Mouse (Mus musculus) limb, embryonic 15.5 days (tissue): Measurements from ENCODE around the gene Tacc3. TPM values are rescaled to one million over a fixed set of nuclear protein-coding genes. Genes with fewer than 3 reads are reported as not detected.

ENCODE experiments used
- polyA plus RNA-seq: library from polyadenylated mRNA; unstranded; fragments of >200 nt; fragmentation: Nextera tagmentation; extraction: Ambion mirVana; gene quantifications from 2 replicates; pipeline ENCODE4 v1.2.1, GENCODE M21; 2015

The Tacc3 gene
- polyA plus RNA-seq, 1 experiment from 2014 or later = 150 TPM

Other genes starting within 250 kb of the Tacc3 start
- gene Nkx1-1, start 224.2 kb upstream of the Tacc3 start, polyA plus RNA-seq = not detected in 2 replicates
- gene Fam53a, start 28.5 kb upstream of the Tacc3 start, polyA plus RNA-seq = 62.5 and 69.1 TPM in 2 replicates
- 0.29 and 0.35 TPM in 2 replicates for gene Gm9903, start 28.2 kb upstream of the Tacc3 start, polyA plus RNA-seq
- gene Slbp, start 5.6 kb upstream of the Tacc3 start, polyA plus RNA-seq = 204 and 206 TPM in 2 replicates
- 45.8 and 49.7 TPM in 2 replicates for gene Tmem129, start 288 bp downstream of the Tacc3 start, polyA plus RNA-seq
- 33.5 and 37.1 TPM in 2 replicates for gene Fgfr3, start 63.5 kb downstream of the Tacc3 start, polyA plus RNA-seq
- 40.8 and 41.7 TPM in 2 replicates for gene Letm1, start 124.7 kb downstream of the Tacc3 start, polyA plus RNA-seq
- 32.1 and 37.1 TPM in 2 replicates for gene Nsd2, start 162.6 kb downstream of the Tacc3 start, polyA plus RNA-seq